ENCODE assay signal across 8 mouse cellular contexts in the genomic region with DNA sequence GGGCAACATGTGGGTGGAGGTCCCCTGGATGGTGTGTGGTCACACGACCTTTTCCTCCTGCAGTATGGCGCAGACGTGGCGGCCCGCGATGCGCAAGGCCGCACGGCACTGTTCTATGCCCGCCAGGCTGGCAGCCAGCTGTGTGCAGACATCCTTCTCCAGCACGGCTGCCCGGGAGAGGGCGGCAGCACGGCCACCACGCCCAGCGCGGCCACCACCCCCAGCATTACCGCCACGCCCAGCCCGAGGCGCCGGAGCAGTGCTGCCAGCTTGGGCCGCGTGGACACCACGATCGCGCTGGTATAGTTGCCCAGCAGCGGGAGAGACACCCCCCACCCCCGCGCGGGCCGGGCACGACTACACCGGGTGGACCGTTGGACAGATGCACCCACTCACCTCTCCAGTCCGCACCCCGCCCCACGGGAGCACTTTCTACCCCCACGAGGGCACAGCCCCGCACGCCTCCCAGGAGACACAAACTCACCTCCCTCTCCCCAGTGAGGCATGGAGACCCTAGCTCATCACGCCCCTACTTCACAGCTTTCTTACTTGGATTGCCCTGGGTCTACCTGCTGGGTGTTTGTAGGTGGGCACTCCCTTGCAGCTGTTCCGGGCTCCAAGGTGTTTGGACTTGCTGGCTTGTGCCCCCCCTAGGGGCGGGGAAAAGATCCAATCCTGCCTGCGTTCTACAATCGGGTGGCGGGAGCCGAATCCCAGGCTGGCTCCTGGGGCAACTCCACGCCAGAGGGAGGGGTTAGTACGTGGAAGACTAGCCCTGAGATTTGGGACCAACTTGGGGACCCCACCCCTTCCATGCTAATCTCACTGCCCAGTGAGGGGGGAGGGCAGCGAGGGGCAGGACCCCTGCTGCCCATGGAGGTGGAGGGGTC. TPM values are rescaled to one million over a fixed set of nuclear protein-coding genes. Genes with fewer than 3 reads are reported as not detected.
A peak's percentile ranks its signal among the peaks of the same experiment; 100 is the strongest.
DNase-seq lines count a peak whose midpoint lies in the region; ATAC-seq and TF ChIP-seq lines count a peak whose summit lies in the region.

No protein-coding gene starts in this region.

- H3K4me2 ChIP-seq in heart, postnatal 0 days (ENCODE audit: low read depth, low read length): peak overlapping the region; percentile 43
- peak overlapping the region; percentile 49 for H3K4me2 ChIP-seq in neural tube, embryonic 13.5 days

- TF ChIP-seq POLR2A in liver, adult 2 months (IDR thresholded peaks at IDR 0.05; ENCODE audit: extremely low read depth, insufficient read depth, low read length): no peak

- ATAC-seq in heart, postnatal 0 days (ENCODE audit: insufficient read depth, low read depth): 0 out of 2 replicates have a peak, but pooled peaks have one; percentile 24
- ATAC-seq in neural tube, embryonic 13.5 days (ENCODE audit: low read depth): peak; percentile 36

- no peaks in the 10 kb centered on the region for H3K79me2 ChIP-seq in liver, adult 2 months (ENCODE audit: control insufficient read depth, insufficient read depth, low read length)

- peaks cover 9% of the 10 kb centered on the region; the same call in 1 of the 2 replicates for H3K36me3 ChIP-seq in heart, postnatal 0 days (replicated peaks; ENCODE audit: control insufficient read depth, insufficient read depth, low read length)
- H3K36me3 ChIP-seq in liver, adult 2 months (ENCODE audit: control insufficient read depth, insufficient read depth, low read length): no peaks in the 10 kb centered on the region; the same call in 1 of the 2 replicates
- H3K36me3 ChIP-seq in neural tube, embryonic 13.5 days: peaks cover 71% of the 10 kb centered on the region

- H3K4me3 ChIP-seq in left cerebral cortex, adult 2 months: 0 out of 2 replicates have a peak overlapping the region, but pooled peaks have one; percentile 13
- H3K4me3 ChIP-seq in heart, postnatal 0 days (ENCODE audit: low read depth, low read length): peak overlapping the region; percentile 28
- no peak overlapping the region; the same call in 1 of the 2 replicates for H3K4me3 ChIP-seq in liver, adult 2 months (ENCODE audit: insufficient read depth, low read depth, low read length)
- peak overlapping the region; percentile 25 for H3K4me3 ChIP-seq in neural tube, embryonic 13.5 days

- peaks cover 8% of the 10 kb centered on the region for H3K4me1 ChIP-seq in heart, postnatal 0 days (ENCODE audit: control insufficient read depth, insufficient read depth)
- peaks cover 9% of the 10 kb centered on the region for H3K4me1 ChIP-seq in liver, adult 2 months (ENCODE audit: control insufficient read depth, insufficient read depth, low read length)
- H3K4me1 ChIP-seq in neural tube, embryonic 13.5 days (replicated peaks): peaks cover 38% of the 10 kb centered on the region

- no peaks in the 10 kb centered on the region for H3K9me3 ChIP-seq in heart, postnatal 0 days (replicated peaks; ENCODE audit: control insufficient read depth, low read length)
- H3K9me3 ChIP-seq in neural tube, embryonic 13.5 days: no peaks in the 10 kb centered on the region

- TF ChIP-seq EP300 in heart, postnatal 0 days (IDR thresholded peaks at IDR 0.05; ENCODE audit: low read depth): no peak

- intact Hi-C loops in left cerebral cortex, adult 2 months (cut with DNase I): no loop called here

- peak; percentile 7 for TF ChIP-seq CTCF in left cerebral cortex, adult 2 months (IDR thresholded peaks at IDR 0.05)
- no peak for TF ChIP-seq CTCF in heart, postnatal 0 days (IDR thresholded peaks at IDR 0.05; ENCODE audit: low read depth)
- peak; percentile 27; the same call in 1 of the 2 replicates for TF ChIP-seq CTCF in liver, adult 2 months (IDR thresholded peaks at IDR 0.05; ENCODE audit: low read depth, low read length)

- 13% methylated on average over 49 of the region's 51 CpGs for WGBS in heart, postnatal 0 days
- WGBS in liver, adult 2 months: 16% methylated on average over 51 of the region's 51 CpGs
- WGBS in neural tube, embryonic 13.5 days: 13% methylated on average over 47 of the region's 51 CpGs

- peak; percentile 56 to 65 for DNase-seq in left cerebral cortex, adult 2 months (ENCODE audit: extremely low spot score in 1 of 2, low spot score in 2 of 2)
- DNase-seq in left cerebral cortex, adult 9 months (ENCODE audit: low spot score in 2 of 2): no peak
- peak; percentile 63 for DNase-seq in brain, adult 2 months (ENCODE audit: low read depth, low spot score)
- no peak for DNase-seq in heart, postnatal 0 days (ENCODE audit: low spot score)
- no peak for DNase-seq in liver, adult 2 months (ENCODE audit: extremely low read depth, low read depth, low spot score)
- DNase-seq in yolk sac, embryonic 10.5 days (ENCODE audit: low spot score): no peak
- DNase-seq in frontal cortex, adult 2 months (ENCODE audit: extremely low spot score in 1 of 2, low spot score in 1 of 2): no peak

- peak overlapping the region; percentile 60; the same call in 1 of the 2 replicates for H3K27ac ChIP-seq in left cerebral cortex, adult 2 months
- H3K27ac ChIP-seq in heart, postnatal 0 days (ENCODE audit: low read depth): no peak overlapping the region
- H3K27ac ChIP-seq in liver, adult 2 months (replicated peaks; ENCODE audit: insufficient read depth, low read depth, low read length): no peak overlapping the region
- H3K27ac ChIP-seq in neural tube, embryonic 13.5 days (replicated peaks): no peak overlapping the region

- H3K9ac ChIP-seq in heart, postnatal 0 days (replicated peaks; ENCODE audit: low read depth, low read length): no peak overlapping the region
- 0 out of 2 replicates have a peak overlapping the region, but pooled peaks have one; percentile 5 for H3K9ac ChIP-seq in liver, adult 2 months (ENCODE audit: low read depth, low read length)
- H3K9ac ChIP-seq in neural tube, embryonic 13.5 days: peak overlapping the region; percentile 52

- H3K27me3 ChIP-seq in heart, postnatal 0 days (ENCODE audit: control insufficient read depth, insufficient read depth, low read length): peaks cover 56% of the 10 kb centered on the region
- H3K27me3 ChIP-seq in liver, adult 2 months (ENCODE audit: control insufficient read depth, insufficient read depth, low read length): 0 out of 2 replicates have a peak, but pooled peaks cover 3% of the 10 kb centered on the region
- peaks cover 71% of the 10 kb centered on the region for H3K27me3 ChIP-seq in neural tube, embryonic 13.5 days

RNA-seq across cellular contexts. Expression of gene Agap2, which starts 16.7 kb away (rescaled TPM):
- 100 to 1,000 TPM; 627 to 694 TPM for total RNA-seq in left cerebral cortex, adult 2 months (2021)
- 1.4 and 1.7 TPM in 2 replicates for total RNA-seq in heart, postnatal 0 days (2014; rRNA removed; ENCODE audit: low replicate concordance)
- 0.15 and 0.29 TPM in 2 replicates for polyA plus RNA-seq in heart, postnatal 0 days (2015; fragmentation: Nextera tagmentation; extraction: Ambion mirVana)
- total RNA-seq in liver, adult 2 months (2014; rRNA removed): 0.28 and 0.81 TPM in 2 replicates
- polyA plus RNA-seq in liver, adult 2 months (2012; rRNA removed): 0.44 and 0.55 TPM in 2 replicates
- polyA plus RNA-seq in neural tube, embryonic 13.5 days (2015; fragmentation: Nextera tagmentation; extraction: Ambion mirVana): 1.9 and 2.3 TPM in 2 replicates
- 450 and 465 TPM in 2 replicates for polyA plus RNA-seq in frontal cortex, adult 2 months (2012; rRNA removed)

RNA-seq across cellular contexts. Expression of gene Tspan31, which starts 21.7 kb away (rescaled TPM):
- 10 to 100 TPM; 63.7 to 64.4 TPM for total RNA-seq in left cerebral cortex, adult 2 months (2021)
- total RNA-seq in heart, postnatal 0 days (2014; rRNA removed; ENCODE audit: low replicate concordance): 104 and 117 TPM in 2 replicates
- 73.5 and 79.9 TPM in 2 replicates for polyA plus RNA-seq in heart, postnatal 0 days (2015; fragmentation: Nextera tagmentation; extraction: Ambion mirVana)
- 269 and 278 TPM in 2 replicates for total RNA-seq in liver, adult 2 months (2014; rRNA removed)
- polyA plus RNA-seq in liver, adult 2 months (2012; rRNA removed): 268 and 298 TPM in 2 replicates
- 125 and 136 TPM in 2 replicates for polyA plus RNA-seq in neural tube, embryonic 13.5 days (2015; fragmentation: Nextera tagmentation; extraction: Ambion mirVana)
- 89.9 and 91.7 TPM in 2 replicates for polyA plus RNA-seq in frontal cortex, adult 2 months (2012; rRNA removed)

RNA-seq across cellular contexts. Expression of gene Cdk4, which starts 28.4 kb away (rescaled TPM):
- 10 to 100 TPM; 74.4 to 75.2 TPM for total RNA-seq in left cerebral cortex, adult 2 months (2021)
- 457 and 539 TPM in 2 replicates for total RNA-seq in heart, postnatal 0 days (2014; rRNA removed; ENCODE audit: low replicate concordance)
- 382 and 392 TPM in 2 replicates for polyA plus RNA-seq in heart, postnatal 0 days (2015; fragmentation: Nextera tagmentation; extraction: Ambion mirVana)
- total RNA-seq in liver, adult 2 months (2014; rRNA removed): 37.9 and 41.3 TPM in 2 replicates
- polyA plus RNA-seq in liver, adult 2 months (2012; rRNA removed): 54.3 and 58.7 TPM in 2 replicates
- polyA plus RNA-seq in neural tube, embryonic 13.5 days (2015; fragmentation: Nextera tagmentation; extraction: Ambion mirVana): 1,139 and 1,291 TPM in 2 replicates
- polyA plus RNA-seq in frontal cortex, adult 2 months (2012; rRNA removed): 154 and 167 TPM in 2 replicates

RNA-seq across cellular contexts. Expression of gene Os9, which starts 29.2 kb away (rescaled TPM):
- 100 to 1,000 TPM; 109 to 114 TPM for total RNA-seq in left cerebral cortex, adult 2 months (2021)
- total RNA-seq in heart, postnatal 0 days (2014; rRNA removed; ENCODE audit: low replicate concordance): 39.8 and 45.2 TPM in 2 replicates
- 36.0 and 40.0 TPM in 2 replicates for polyA plus RNA-seq in heart, postnatal 0 days (2015; fragmentation: Nextera tagmentation; extraction: Ambion mirVana)
- total RNA-seq in liver, adult 2 months (2014; rRNA removed): 130 TPM in 2 replicates
- 128 and 130 TPM in 2 replicates for polyA plus RNA-seq in liver, adult 2 months (2012; rRNA removed)
- polyA plus RNA-seq in neural tube, embryonic 13.5 days (2015; fragmentation: Nextera tagmentation; extraction: Ambion mirVana): 146 and 151 TPM in 2 replicates
- polyA plus RNA-seq in frontal cortex, adult 2 months (2012; rRNA removed): 106 and 108 TPM in 2 replicates

RNA-seq across cellular contexts. Expression of gene March9, which starts 31.8 kb away (rescaled TPM):
- 10 to 100 TPM; 18.1 to 22.5 TPM for total RNA-seq in left cerebral cortex, adult 2 months (2021)
- total RNA-seq in heart, postnatal 0 days (2014; rRNA removed; ENCODE audit: low replicate concordance): 0.65 and 1.0 TPM in 2 replicates
- polyA plus RNA-seq in heart, postnatal 0 days (2015; fragmentation: Nextera tagmentation; extraction: Ambion mirVana): 0.14 TPM in 2 replicates
- 0.09 and 0.34 TPM in 2 replicates for total RNA-seq in liver, adult 2 months (2014; rRNA removed)
- polyA plus RNA-seq in liver, adult 2 months (2012; rRNA removed): 0.44 and 0.52 TPM in 2 replicates
- polyA plus RNA-seq in neural tube, embryonic 13.5 days (2015; fragmentation: Nextera tagmentation; extraction: Ambion mirVana): 5.4 and 6.3 TPM in 2 replicates
- 13.2 and 14.4 TPM in 2 replicates for polyA plus RNA-seq in frontal cortex, adult 2 months (2012; rRNA removed)

Comparison
In these comparisons a context has a peak if more than half of its experiments do, and no peak if none do; other contexts are left out.
1. DNase-seq: peak in left cerebral cortex, adult 2 months (2 of 2) and brain, adult 2 months (single experiment); none in left cerebral cortex, adult 9 months (0 of 2), heart, postnatal 0 days (single experiment), liver, adult 2 months (single experiment), yolk sac, embryonic 10.5 days (single experiment) and frontal cortex, adult 2 months (0 of 2).
2. RNA of gene Agap2, which starts 16.7 kb away (polyA plus RNA-seq): 450 to 465 TPM in frontal cortex, adult 2 months; 1.9 to 2.3 TPM in neural tube, embryonic 13.5 days, 0.44 to 0.55 TPM in liver, adult 2 months and 0.15 to 0.29 TPM in heart, postnatal 0 days; every median in the first group is over 100 times any median in the second.